Mouse (Mus musculus) olfactory bulb, adult 2 months (tissue): ENCODE measurements around the gene Foxp1.

ENCODE experiments used
- CTCF ChIP-seq: fragments of 200-500 bp; IDR thresholded peaks from 2 replicates; pipeline ENCODE4 v1.5.1; 2012; ENCODE audit warnings: low read depth, mild to moderate bottlenecking, low read length, moderate library complexity; ENCODE audit not compliant: insufficient read depth
- POLR2A ChIP-seq: fragments of 200-500 bp; IDR thresholded peaks from 2 replicates; pipeline ENCODE4 v1.6.1; 2012; ENCODE audit warnings: mild to moderate bottlenecking, low read depth, low read length, moderate library complexity; ENCODE audit not compliant: insufficient read depth

- TF ChIP-seq CTCF (no peak), POLR2A (no peak)
These were observed 346.3 kb downstream of the Foxp1 start for GRCm38 (mm10) chr6:99176216-99176615.
